Mouse (Mus musculus): ENCODE measurements around the gene Enpp7.

DNA sequence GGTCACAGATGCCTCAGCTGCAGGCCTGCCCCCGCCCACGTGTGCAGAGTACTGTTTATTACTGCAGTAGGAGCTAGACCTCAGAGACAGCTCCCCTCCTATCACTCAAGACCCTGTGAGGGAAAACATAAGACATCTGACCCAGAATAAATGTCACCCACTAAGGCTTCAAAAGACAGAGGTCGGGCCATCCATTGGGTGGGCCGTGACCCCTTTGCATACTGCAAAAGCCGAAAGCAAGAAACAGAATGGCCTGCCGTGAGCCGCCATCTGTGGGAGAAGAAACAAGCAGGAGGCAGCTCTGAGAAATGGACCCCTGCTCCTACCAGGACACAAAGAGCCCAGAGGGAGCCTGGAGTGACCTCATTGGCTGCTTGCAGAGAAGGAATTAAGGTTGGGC lies 29.5 kb downstream of the Enpp7 start:
- no peak for TF ChIP-seq TAL1 (IDR thresholded peaks at IDR 0.05; ENCODE audit: low read length)
- TF ChIP-seq GATA1 (IDR thresholded peaks at IDR 0.05; ENCODE audit: low read length), result no peak
